Mouse (Mus musculus): Measurements from ENCODE around the gene 2010111I01Rik. TPM values are rescaled to one million over a fixed set of nuclear protein-coding genes. Genes with fewer than 3 reads are reported as not detected.
"Not testable (repeated sequence)": the region's sequence is repeated elsewhere in the genome, so short reads cannot be mapped to it uniquely, and the experiment has no call there.

The 2010111I01Rik gene
- polyA plus RNA-seq, 1 experiment from 2014 or later, result 80.8 TPM

DNA sequence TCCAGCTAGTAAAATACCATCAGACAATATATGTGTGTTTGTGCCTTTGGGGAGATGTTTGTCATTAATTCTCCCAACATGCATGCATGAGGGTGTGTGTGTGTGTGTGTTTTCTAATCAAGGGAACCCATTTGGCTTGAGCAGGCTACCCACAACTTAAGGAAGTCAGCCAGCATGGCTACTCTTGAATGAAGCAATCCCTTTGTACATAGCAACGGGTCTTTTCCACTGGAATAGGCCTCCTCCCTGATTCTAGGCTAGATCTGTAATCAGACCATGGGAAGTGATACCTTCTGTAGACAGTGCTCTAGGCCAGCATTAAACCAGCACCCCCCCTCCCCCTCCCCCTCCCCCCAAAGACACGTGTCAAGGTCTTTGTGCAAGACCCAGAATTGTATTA is 267.9 kb downstream of the 2010111I01Rik start:
- no peaks in the 10 kb centered on the region for H3K9me3 ChIP-seq (ENCODE audit: control insufficient read depth, low read length)
- DNase-seq (ENCODE audit: low spot score) (no peak), ATAC-seq (ENCODE audit: insufficient read depth, low FRiP score, low TSS enrichment) (no peak)
- H3K27me3 ChIP-seq (ENCODE audit: control insufficient read depth, insufficient read depth, low read length), result no peaks in the 10 kb centered on the region
- no peak overlapping the region for H3K4me3 ChIP-seq (ENCODE audit: low read depth, low read length)
- H3K9ac ChIP-seq (ENCODE audit: low read length), result no peak overlapping the region
- H3K36me3 ChIP-seq (ENCODE audit: control insufficient read depth, insufficient read depth, low read length), result no peaks in the 10 kb centered on the region
- H3K4me1 ChIP-seq (ENCODE audit: control insufficient read depth, insufficient read depth, low read length), result no peaks in the 10 kb centered on the region
- H3K27ac ChIP-seq (ENCODE audit: low read depth, low read length), result no peak overlapping the region
- WGBS, result 80% methylated on average over 2 of the region's 2 CpGs
- no peak overlapping the region for H3K4me2 ChIP-seq (ENCODE audit: low read depth)

GRCm38 (mm10) chr13:63234520-63234919 is 269.8 kb downstream of the 2010111I01Rik start:
- H3K27me3 ChIP-seq (ENCODE audit: control insufficient read depth, insufficient read depth, low read length); H3K36me3 ChIP-seq (ENCODE audit: control insufficient read depth, insufficient read depth, low read length); H3K27ac ChIP-seq (ENCODE audit: low read depth, low read length); ATAC-seq (ENCODE audit: insufficient read depth, low FRiP score, low TSS enrichment); H3K4me2 ChIP-seq (ENCODE audit: low read depth); H3K9me3 ChIP-seq (ENCODE audit: control insufficient read depth, low read length); H3K9ac ChIP-seq (ENCODE audit: low read length); DNase-seq (ENCODE audit: low spot score); H3K4me1 ChIP-seq (ENCODE audit: control insufficient read depth, insufficient read depth, low read length); H3K4me3 ChIP-seq (ENCODE audit: low read depth, low read length): not testable (repeated sequence)

- ATAC-seq (ENCODE audit: insufficient read depth, low FRiP score, low TSS enrichment) (no peak), DNase-seq (ENCODE audit: low spot score) (no peak)
- Histone ChIP-seq H3K4me2 (ENCODE audit: low read depth) (no peak overlapping the region), H3K9ac (ENCODE audit: low read length) (no peak overlapping the region), H3K36me3 (ENCODE audit: control insufficient read depth, insufficient read depth, low read length) (no peaks in the 10 kb centered on the region), H3K4me3 (ENCODE audit: low read depth, low read length) (no peak overlapping the region), H3K4me1 (ENCODE audit: control insufficient read depth, insufficient read depth, low read length) (0 out of 2 replicates have a peak, but pooled peaks cover 1% of the 10 kb centered on the region), H3K9me3 (ENCODE audit: control insufficient read depth, low read length) (no peaks in the 10 kb centered on the region), H3K27ac (ENCODE audit: low read depth, low read length) (no peak overlapping the region), H3K27me3 (ENCODE audit: control insufficient read depth, insufficient read depth, low read length) (no peaks in the 10 kb centered on the region)
- 89% methylated on average over 3 of the region's 3 CpGs for WGBS
Observed at GRCm38 (mm10) chr13:63235551-63235950, 270.9 kb downstream of the 2010111I01Rik start.

DNA sequence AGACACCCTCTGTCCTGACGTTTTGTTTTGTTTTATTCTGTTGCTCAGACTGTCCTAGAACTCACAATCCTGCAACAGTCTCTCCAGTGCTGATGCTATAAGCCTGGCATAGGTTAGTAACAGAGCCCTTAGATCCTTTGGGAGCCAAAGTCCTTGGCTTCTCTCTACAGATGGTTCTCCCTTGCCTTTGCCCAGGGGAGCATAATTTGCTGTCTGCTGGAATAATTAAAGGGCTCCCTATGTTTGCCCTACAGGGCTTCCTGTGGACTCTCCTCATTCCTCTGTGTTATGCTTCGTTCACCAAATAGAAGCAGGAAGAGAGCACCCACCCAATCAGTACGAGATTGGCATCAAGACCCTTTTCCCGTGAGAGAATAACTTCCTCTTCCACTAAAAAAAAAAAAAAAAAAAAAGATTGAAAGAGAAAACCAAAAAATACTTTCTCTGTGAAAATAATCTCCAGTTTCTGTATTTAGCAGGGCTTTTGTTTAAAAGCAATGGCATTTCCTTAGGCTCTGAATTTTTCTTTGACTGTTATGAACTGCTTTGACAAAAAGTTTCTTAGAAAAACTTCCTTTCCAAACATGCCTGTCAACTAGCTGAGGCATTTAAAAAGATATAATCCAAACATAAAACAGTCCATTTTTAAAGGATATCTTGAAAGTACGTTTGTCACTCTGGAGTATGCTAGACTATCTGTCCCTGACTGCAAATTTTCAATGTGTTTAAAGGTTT is 271.6 kb downstream of the 2010111I01Rik start:
- H3K4me2 ChIP-seq (ENCODE audit: low read depth), result no peak overlapping the region
- no peaks in the 10 kb centered on the region for H3K9me3 ChIP-seq (ENCODE audit: control insufficient read depth, low read length)
- WGBS, result 57% methylated on average over 5 of the region's 5 CpGs
- no peaks in the 10 kb centered on the region for H3K27me3 ChIP-seq (ENCODE audit: control insufficient read depth, insufficient read depth, low read length)
- H3K4me1 ChIP-seq (ENCODE audit: control insufficient read depth, insufficient read depth, low read length), result 0 out of 2 replicates have a peak, but pooled peaks cover 8% of the 10 kb centered on the region
- no peak overlapping the region for H3K27ac ChIP-seq (ENCODE audit: low read depth, low read length)
- ATAC-seq (ENCODE audit: insufficient read depth, low FRiP score, low TSS enrichment) (no peak), DNase-seq (ENCODE audit: low spot score) (no peak)
- no peak overlapping the region for H3K9ac ChIP-seq (ENCODE audit: low read length)
- no peaks in the 10 kb centered on the region for H3K36me3 ChIP-seq (ENCODE audit: control insufficient read depth, insufficient read depth, low read length)
- no peak overlapping the region for H3K4me3 ChIP-seq (ENCODE audit: low read depth, low read length)

DNA sequence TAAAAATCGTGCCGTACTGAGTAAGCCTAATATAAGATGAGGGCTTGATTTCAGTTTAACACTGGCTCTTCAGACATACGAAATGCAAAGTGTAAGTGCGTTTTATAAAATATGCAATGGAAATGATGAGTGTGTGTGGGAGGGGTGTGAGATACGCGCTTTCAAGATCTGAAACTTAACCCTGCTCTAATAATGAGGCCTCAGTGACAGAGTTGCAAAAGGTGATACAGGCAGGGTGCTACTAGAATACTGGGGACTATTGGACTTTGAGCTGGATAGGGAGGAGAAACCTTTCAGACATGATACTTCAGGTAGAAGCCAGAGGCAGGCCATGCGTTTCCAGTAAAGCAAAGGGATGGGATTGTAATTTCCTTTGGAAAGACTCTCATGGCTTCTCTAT is 273.4 kb downstream of the 2010111I01Rik start:
- H3K36me3 ChIP-seq (ENCODE audit: control insufficient read depth, insufficient read depth, low read length), result no peaks in the 10 kb centered on the region
- no peaks in the 10 kb centered on the region for H3K27me3 ChIP-seq (ENCODE audit: control insufficient read depth, insufficient read depth, low read length)
- no peak overlapping the region for H3K4me3 ChIP-seq (ENCODE audit: low read depth, low read length)
- no peak overlapping the region for H3K9ac ChIP-seq (ENCODE audit: low read length)
- WGBS, result 90% methylated on average over 7 of the region's 7 CpGs
- H3K4me1 ChIP-seq (ENCODE audit: control insufficient read depth, insufficient read depth, low read length), result peaks cover 8% of the 10 kb centered on the region; the same call in 1 of the 2 replicates
- DNase-seq (ENCODE audit: low spot score) (no peak), ATAC-seq (ENCODE audit: insufficient read depth, low FRiP score, low TSS enrichment) (no peak)
- no peak overlapping the region for H3K27ac ChIP-seq (ENCODE audit: low read depth, low read length)
- H3K4me2 ChIP-seq (ENCODE audit: low read depth), result no peak overlapping the region
- H3K9me3 ChIP-seq (ENCODE audit: control insufficient read depth, low read length), result no peaks in the 10 kb centered on the region

DNA sequence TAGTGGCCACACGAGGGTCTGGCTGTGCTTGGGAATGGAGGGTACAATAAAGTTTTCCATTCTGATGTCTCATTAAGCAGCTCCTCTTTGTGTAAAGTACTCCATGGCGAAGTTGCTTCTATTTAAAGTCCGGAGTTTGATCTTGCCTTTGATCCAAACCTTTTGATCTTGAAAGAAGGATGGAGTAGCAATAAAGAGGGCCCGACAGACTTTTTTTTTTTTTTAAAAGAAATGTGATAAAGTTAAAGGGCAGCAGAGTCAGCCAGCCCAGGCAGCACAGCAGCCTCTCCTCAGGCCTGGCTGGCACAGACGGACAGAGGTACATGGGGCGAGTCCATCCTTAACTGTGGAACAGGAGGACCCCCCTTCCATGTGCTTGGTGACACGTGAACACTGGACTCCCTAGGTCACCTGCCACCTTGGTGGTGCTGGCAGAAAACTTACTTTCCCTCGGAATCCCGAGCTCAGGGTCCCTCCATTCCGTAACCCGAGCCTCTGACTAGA is 274.7 kb downstream of the 2010111I01Rik start:
- H3K4me3 ChIP-seq (ENCODE audit: low read depth, low read length), result peak overlapping the region; percentile 47
- 4% methylated on average over 11 of the region's 11 CpGs for WGBS
- H3K9ac ChIP-seq (ENCODE audit: low read length), result peak overlapping the region; percentile 61
- peak; percentile 69; the same call in 1 of the 2 replicates for ATAC-seq (ENCODE audit: insufficient read depth, low FRiP score, low TSS enrichment)
- H3K4me2 ChIP-seq (ENCODE audit: low read depth), result peak overlapping the region; percentile 57
- no peaks in the 10 kb centered on the region for H3K9me3 ChIP-seq (ENCODE audit: control insufficient read depth, low read length)
- H3K36me3 ChIP-seq (ENCODE audit: control insufficient read depth, insufficient read depth, low read length), result no peaks in the 10 kb centered on the region; the same call in 1 of the 2 replicates
- DNase-seq (ENCODE audit: low spot score), result peak; percentile 34
- no peaks in the 10 kb centered on the region for H3K27me3 ChIP-seq (ENCODE audit: control insufficient read depth, insufficient read depth, low read length)
- H3K27ac ChIP-seq (ENCODE audit: low read depth, low read length), result peak overlapping the region; percentile 47; the same call in 1 of the 2 replicates
- H3K4me1 ChIP-seq (ENCODE audit: control insufficient read depth, insufficient read depth, low read length), result peaks cover 15% of the 10 kb centered on the region

GRCm38 (mm10) chr13:63239877-63240671 is 275.4 kb downstream of the 2010111I01Rik start:
- Histone ChIP-seq H3K9me3 (ENCODE audit: control insufficient read depth, low read length) (no peaks in the 10 kb centered on the region), H3K4me1 (ENCODE audit: control insufficient read depth, insufficient read depth, low read length) (peaks cover 19% of the 10 kb centered on the region), H3K36me3 (ENCODE audit: control insufficient read depth, insufficient read depth, low read length) (no peaks in the 10 kb centered on the region; the same call in 1 of the 2 replicates), H3K4me2 (ENCODE audit: low read depth) (peak overlapping the region; percentile 57), H3K9ac (ENCODE audit: low read length) (peak overlapping the region; percentile 61), H3K27ac (ENCODE audit: low read depth, low read length) (peak overlapping the region; percentile 17; the same call in 1 of the 2 replicates), H3K4me3 (ENCODE audit: low read depth, low read length) (peak overlapping the region; percentile 47), H3K27me3 (ENCODE audit: control insufficient read depth, insufficient read depth, low read length) (no peaks in the 10 kb centered on the region)
- ATAC-seq (ENCODE audit: insufficient read depth, low FRiP score, low TSS enrichment) (peak; percentile 78), DNase-seq (ENCODE audit: low spot score) (peak; percentile 71)
- under 1% methylated on average over 48 of the region's 51 CpGs for WGBS

GRCm38 (mm10) chr13:63240835-63241234 is 276.1 kb downstream of the 2010111I01Rik start:
- H3K36me3 ChIP-seq (ENCODE audit: control insufficient read depth, insufficient read depth, low read length), result no peaks in the 10 kb centered on the region; the same call in 1 of the 2 replicates
- H3K4me3 ChIP-seq (ENCODE audit: low read depth, low read length), result peak overlapping the region; percentile 47
- peaks cover 19% of the 10 kb centered on the region for H3K4me1 ChIP-seq (ENCODE audit: control insufficient read depth, insufficient read depth, low read length)
- no peaks in the 10 kb centered on the region for H3K27me3 ChIP-seq (ENCODE audit: control insufficient read depth, insufficient read depth, low read length)
- no peak overlapping the region; the same call in 1 of the 2 replicates for H3K27ac ChIP-seq (ENCODE audit: low read depth, low read length)
- H3K4me2 ChIP-seq (ENCODE audit: low read depth), result peak overlapping the region; percentile 57
- peak overlapping the region; percentile 61 for H3K9ac ChIP-seq (ENCODE audit: low read length)
- ATAC-seq (ENCODE audit: insufficient read depth, low FRiP score, low TSS enrichment), result no peak
- WGBS, result 43% methylated on average over 5 of the region's 5 CpGs
- DNase-seq (ENCODE audit: low spot score), result no peak
- no peaks in the 10 kb centered on the region for H3K9me3 ChIP-seq (ENCODE audit: control insufficient read depth, low read length)

All from neural tube, embryonic 11.5 days (tissue).